Mouse (Mus musculus): ENCODE measurements at regions not wholly inside any gene's neighbourhood (a gene's known extent, or its start where the extent isn't known, plus 50 kb on each side); places are given as distances from the start of the nearest gene placed in this dataset.

GRCm38 (mm10) chr2:173444386-173444785, 78.0 kb upstream of the 1700021F07Rik start:
- TF ChIP-seq CTCF (IDR thresholded peaks at IDR 0.05), result no peak
- TF ChIP-seq EP300 (IDR thresholded peaks at IDR 0.05; ENCODE audit: insufficient read depth, low read depth, low read length), result no peak
